Mouse (Mus musculus) embryonic facial prominence, embryonic 14.5 days (tissue): Measurements from ENCODE around the gene Itk. TPM values are rescaled to one million over a fixed set of nuclear protein-coding genes. Genes with fewer than 3 reads are reported as not detected.

ENCODE experiments used
- ATAC-seq: fragments of 200-750 bp; cut with Nextera tagmentation; 2 replicates; pipeline ENCODE4 v1.8.0; 2017; ENCODE audit warnings: low read depth, moderate number of reproducible peaks, moderate TSS enrichment
- DNase-seq: peaks from one replicate; pipeline ENCODE4 v3.0.0-alpha.2; 2015; ENCODE audit warnings: low spot score
- H3K27ac ChIP-seq: fragments of 300-500 bp; sonication (generic); replicated peaks from 2 replicates; pipeline ENCODE4 v1.5.1; 2014; ENCODE audit warnings: low read depth, mild to moderate bottlenecking, low read length, moderate library complexity
- H3K27me3 ChIP-seq: fragments of 300-500 bp; sonication (generic); replicated peaks from 2 replicates; pipeline ENCODE4 v1.6.1; 2014; ENCODE audit warnings: low read length; ENCODE audit not compliant: control insufficient read depth, insufficient read depth
- H3K36me3 ChIP-seq: fragments of 300-500 bp; sonication (generic); 2 replicates; pipeline ENCODE4 v1.6.1; 2014; ENCODE audit warnings: low read length, mixed read lengths; ENCODE audit not compliant: control insufficient read depth, insufficient read depth
- H3K4me1 ChIP-seq: fragments of 300-500 bp; sonication (generic); 2 replicates; pipeline ENCODE4 v1.6.1; 2014; ENCODE audit warnings: antibody characterized with exemption, low read length; ENCODE audit not compliant: control insufficient read depth, insufficient read depth
- H3K4me2 ChIP-seq: fragments of 300-500 bp; sonication (generic); 2 replicates; pipeline ENCODE4 v1.6.1; 2014; ENCODE audit warnings: low read depth, mild to moderate bottlenecking, low read length, moderate library complexity, mixed read lengths
- H3K4me3 ChIP-seq: fragments of 300-500 bp; sonication (generic); 2 replicates; pipeline ENCODE4 v1.5.1; 2014; ENCODE audit warnings: low read depth, mild to moderate bottlenecking, low read length
- H3K9ac ChIP-seq: fragments of 300-500 bp; sonication (generic); 2 replicates; pipeline ENCODE4 v1.6.1; 2014; ENCODE audit warnings: low read depth, mild to moderate bottlenecking, low read length, moderate library complexity, mixed read lengths
- H3K9me3 ChIP-seq: fragments of 300-500 bp; sonication (generic); 2 replicates; pipeline ENCODE4 v1.6.1; 2016; ENCODE audit warnings: low read length; ENCODE audit not compliant: control insufficient read depth
- WGBS: fragments of 180-500 bp; shearing (Covaris S2); extraction: QIAGEN DNeasy Blood & Tissue Kit; methylation state at CpG from one replicate; pipeline ENCODE4 v1.1.7; 2014; 5-methylcytosine and 5-hydroxymethylcytosine counted together
- polyA plus RNA-seq: library from polyadenylated mRNA; unstranded; fragments of >200 nt; fragmentation: Nextera tagmentation; extraction: Ambion mirVana; gene quantifications from 2 replicates; pipeline ENCODE4 v1.2.1, GENCODE M21; 2014

Itk gene
- polyA plus RNA-seq, 1 experiment from 2014 or later, result 0.26 TPM

GRCm38 (mm10) chr11:46275302-46275701 lies 114.0 kb downstream of the Itk start:
- no peaks in the 10 kb centered on the region for H3K36me3 ChIP-seq
- no peaks in the 10 kb centered on the region for H3K4me1 ChIP-seq
- ATAC-seq, result peak; percentile 70
- H3K27ac ChIP-seq, result no peak overlapping the region
- peak; percentile 85 for DNase-seq
- H3K9ac ChIP-seq, result no peak overlapping the region
- no peaks in the 10 kb centered on the region for H3K27me3 ChIP-seq
- 10% methylated on average over 4 of the region's 6 CpGs for WGBS
- no peak overlapping the region for H3K4me3 ChIP-seq
- no peaks in the 10 kb centered on the region for H3K9me3 ChIP-seq
- H3K4me2 ChIP-seq, result no peak overlapping the region

Other genes starting within 250 kb of the Itk start
- gene Nipal4, start 223.0 kb downstream of the Itk start, polyA plus RNA-seq, result 1.8 and 2.1 TPM in 2 replicates
- gene Fndc9, start 154.0 kb downstream of the Itk start, polyA plus RNA-seq, result 0.20 and 0.45 TPM in 2 replicates
- 13.4 TPM in 2 replicates for gene Cyfip2, start 76.7 kb downstream of the Itk start, polyA plus RNA-seq
- not detected in 2 replicates for gene Fam71b, start 7.0 kb upstream of the Itk start, polyA plus RNA-seq
- 61.9 and 71.9 TPM in 2 replicates for gene Med7, start 47.4 kb upstream of the Itk start, polyA plus RNA-seq
- gene Havcr2, start 65.4 kb upstream of the Itk start, polyA plus RNA-seq, result 0.11 and 0.24 TPM in 2 replicates
- not detected in 2 replicates for gene Gm12169, start 134.7 kb upstream of the Itk start, polyA plus RNA-seq
- gene BC053393, start 182.0 kb upstream of the Itk start, polyA plus RNA-seq, result not detected in 2 replicates
- not detected in 2 replicates for gene Dppa1, start 239.7 kb upstream of the Itk start, polyA plus RNA-seq